Mouse (Mus musculus) kidney, adult 2 months (tissue): ENCODE data around the gene Sp7. TPM values are rescaled to one million over a fixed set of nuclear protein-coding genes. Genes with fewer than 3 reads are reported as not detected.
"Not testable (repeated sequence)": the region's sequence is repeated elsewhere in the genome, so short reads cannot be mapped to it uniquely, and the experiment has no call there.

ENCODE experiments used
- DNase-seq: peaks from one replicate; pipeline ENCODE4 v3.0.0; 2021
- H3K27ac ChIP-seq: fragments of 200-500 bp; 2 replicates; pipeline ENCODE4 v1.5.1; 2012; ENCODE audit warnings: low read depth, low read length, control low read depth, inconsistent platforms; ENCODE audit not compliant: insufficient read depth
- H3K27me3 ChIP-seq: fragments of 200-500 bp; replicated peaks from 2 replicates; pipeline ENCODE4 v1.6.1; 2012; ENCODE audit warnings: mild to moderate bottlenecking, moderate library complexity, low read length, inconsistent platforms; ENCODE audit not compliant: control insufficient read depth, insufficient read depth
- H3K36me3 ChIP-seq: fragments of 200-500 bp; 2 replicates; pipeline ENCODE4 v1.6.1; 2012; ENCODE audit warnings: mild to moderate bottlenecking, moderate library complexity, low read length, inconsistent platforms; ENCODE audit not compliant: control insufficient read depth, insufficient read depth
- H3K4me1 ChIP-seq: fragments of 200-500 bp; 2 replicates; pipeline ENCODE4 v1.6.1; 2011; ENCODE audit warnings: low read length; ENCODE audit not compliant: control insufficient read depth, insufficient read depth
- H3K4me3 ChIP-seq: fragments of 200-500 bp; 2 replicates; pipeline ENCODE4 v1.5.1; 2011; ENCODE audit warnings: mild to moderate bottlenecking, low read depth, low read length, control low read depth; ENCODE audit not compliant: insufficient read depth
- CTCF ChIP-seq: fragments of 200-500 bp; conservative IDR thresholded peaks from 2 replicates; pipeline ENCODE4 v1.5.1; 2011; ENCODE audit warnings: low read depth, mild to moderate bottlenecking, control low read depth, low read length, moderate library complexity, mixed read lengths; ENCODE audit not compliant: insufficient read depth, insufficient read length
- POLR2A ChIP-seq: fragments of 200-500 bp; IDR thresholded peaks from one replicate; pipeline ENCODE4 v1.6.1; 2011; ENCODE audit warnings: low read depth, low read length, control low read depth
- WGBS: fragments of 180-500 bp; shearing (Covaris S2); methylation state at CpG from one replicate; pipeline ENCODE4 v1.1.7; 2018; 5-methylcytosine and 5-hydroxymethylcytosine counted together
- polyA plus RNA-seq: library from polyadenylated mRNA; depleted of rRNA; stranded (reverse); fragments of >200 nt; gene quantifications from 2 replicates; pipeline ENCODE4 v1.2.3, GENCODE M21; 2012

Gene Sp7
- polyA plus RNA-seq, 1 experiment = 0.06 TPM

GRCm38 (mm10) chr15:102341580-102341979 lies 25.4 kb downstream of the Sp7 start:
- H3K36me3 ChIP-seq = 0 out of 2 replicates have a peak, but pooled peaks cover 2% of the 10 kb centered on the region
- H3K27me3 ChIP-seq = no peaks in the 10 kb centered on the region
- no peak overlapping the region for H3K27ac ChIP-seq
- DNase-seq = peak; percentile 66
- H3K4me1 ChIP-seq = no peaks in the 10 kb centered on the region
- 4% methylated on average over 1 of the region's 1 CpGs for WGBS
- H3K4me3 ChIP-seq = no peak overlapping the region
- peak; percentile 82 for TF ChIP-seq CTCF
- no peak for TF ChIP-seq POLR2A

GRCm38 (mm10) chr15:102339612-102340011 lies 27.4 kb downstream of the Sp7 start:
- Histone ChIP-seq H3K36me3 (0 out of 2 replicates have a peak, but pooled peaks cover 2% of the 10 kb centered on the region), H3K4me3 (no peak overlapping the region), H3K27me3 (no peaks in the 10 kb centered on the region), H3K27ac (no peak overlapping the region), H3K4me1 (no peaks in the 10 kb centered on the region)
- no peak for DNase-seq
- TF ChIP-seq CTCF = no peak
- TF ChIP-seq POLR2A = no peak
- WGBS = 75% methylated on average over 5 of the region's 5 CpGs

DNA sequence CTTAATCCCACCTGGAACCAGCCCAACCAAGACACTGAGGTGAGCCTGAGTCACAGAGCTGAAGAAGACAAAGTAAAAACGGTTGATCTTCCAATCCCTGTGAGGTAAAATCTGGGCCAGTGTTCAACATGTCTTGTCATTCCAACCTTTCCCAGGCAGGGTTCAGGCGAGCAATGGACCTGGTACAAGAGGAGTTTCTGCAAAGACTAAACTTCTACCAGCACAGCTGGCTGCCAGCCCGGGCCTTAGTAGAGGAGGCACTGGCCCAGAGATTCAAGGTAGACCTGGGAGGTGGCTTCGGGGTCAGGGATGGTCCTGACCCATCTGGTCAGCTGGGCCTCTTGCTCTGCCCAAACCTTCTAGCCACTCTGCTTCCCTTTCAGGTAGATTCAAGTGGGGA lies 30.0 kb downstream of the Sp7 start:
- Histone ChIP-seq H3K27ac (no peak overlapping the region), H3K27me3 (no peaks in the 10 kb centered on the region), H3K4me3 (no peak overlapping the region), H3K36me3 (0 out of 2 replicates have a peak, but pooled peaks cover 2% of the 10 kb centered on the region), H3K4me1 (no peaks in the 10 kb centered on the region)
- DNase-seq = peak; percentile 79
- TF ChIP-seq POLR2A = no peak
- no peak for TF ChIP-seq CTCF
- 71% methylated on average over 4 of the region's 4 CpGs for WGBS

- not testable (repeated sequence) for DNase-seq, H3K4me3 ChIP-seq, H3K36me3 ChIP-seq, H3K4me1 ChIP-seq, H3K27ac ChIP-seq, H3K27me3 ChIP-seq
- 93% methylated on average over 5 of the region's 5 CpGs for WGBS
These were observed 31.1 kb downstream of the Sp7 start for GRCm38 (mm10) chr15:102335925-102336324.

- H3K27me3 ChIP-seq = no peaks in the 10 kb centered on the region
- DNase-seq = no peak
- H3K4me1 ChIP-seq = no peaks in the 10 kb centered on the region; the same call in 1 of the 2 replicates
- 82% methylated on average over 8 of the region's 8 CpGs for WGBS
- H3K4me3 ChIP-seq = no peak overlapping the region
- 0 out of 2 replicates have a peak, but pooled peaks cover 2% of the 10 kb centered on the region for H3K36me3 ChIP-seq
- TF ChIP-seq POLR2A (no peak), CTCF (no peak)
- H3K27ac ChIP-seq = no peak overlapping the region
These were observed 31.7 kb downstream of the Sp7 start for GRCm38 (mm10) chr15:102335254-102335653.

GRCm38 (mm10) chr15:102331610-102332015 lies 35.4 kb downstream of the Sp7 start, which contains the start of gene Myg1:
TSS of gene Myg1 (plus strand) at chr15:102331709.
- under 1% methylated on average over 30 of the region's 30 CpGs for WGBS
- no peaks in the 10 kb centered on the region; the same call in 1 of the 2 replicates for H3K4me1 ChIP-seq
- no peaks in the 10 kb centered on the region for H3K27me3 ChIP-seq
- TF ChIP-seq CTCF (no peak), POLR2A (peak; percentile 70)
- no peaks in the 10 kb centered on the region for H3K36me3 ChIP-seq
- H3K4me3 ChIP-seq = peak within 1 kb of the TSS; percentile 75
- no peak within 1 kb of the TSS for H3K27ac ChIP-seq
- DNase-seq = peak; percentile 90

- peak overlapping the region; percentile 97; the same call in 1 of the 2 replicates for H3K27ac ChIP-seq
- WGBS = 35% methylated on average over 8 of the region's 8 CpGs
- peaks cover 6% of the 10 kb centered on the region; the same call in 1 of the 2 replicates for H3K4me1 ChIP-seq
- H3K36me3 ChIP-seq = no peaks in the 10 kb centered on the region
- no peak for DNase-seq
- H3K4me3 ChIP-seq = peak overlapping the region; percentile 100
- no peak for TF ChIP-seq POLR2A
- no peak for TF ChIP-seq CTCF
- H3K27me3 ChIP-seq = no peaks in the 10 kb centered on the region
These were observed 40.1 kb downstream of the Sp7 start for GRCm38 (mm10) chr15:102326892-102327291.
